Mouse (Mus musculus): ENCODE measurements at regions not wholly inside any gene's neighbourhood (a gene's known extent, or its start where the extent isn't known, plus 50 kb on each side); places are given as distances from the start of the nearest gene placed in this dataset.

GRCm38 (mm10) chr15:61139151-61139550 lies 216.3 kb upstream of the A1bg start:
- no peak for TF ChIP-seq CTCF (IDR thresholded peaks at IDR 0.05; ENCODE audit: control insufficient read depth, insufficient read depth, low read length)
- no peak for TF ChIP-seq POLR2A (IDR thresholded peaks at IDR 0.05; ENCODE audit: borderline replicate concordance, control insufficient read depth, low read depth, low read length)
